Mouse (Mus musculus) left cerebral cortex, postnatal 10 days (tissue): ENCODE measurements at regions not wholly inside any gene's neighbourhood (a gene's known extent, or its start where the extent isn't known, plus 50 kb on each side); places are given as distances from the start of the nearest gene placed in this dataset.

Experiments used
- DNase-seq, 2 experiments: peaks; one replicate each; pipeline ENCODE4 v3.0.0; 2021 to 2022; ENCODE audit warnings: low spot score in 2 of 2, mixed read lengths in 1 of 2; ENCODE audit errors: extremely low spot score in 1 of 2
- intact Hi-C: fragments of 180-260 bp; cut with DNase I; formaldehyde crosslinking; loops from one replicate; pipeline ENCODE4 v1.15.1; 2025

DNA sequence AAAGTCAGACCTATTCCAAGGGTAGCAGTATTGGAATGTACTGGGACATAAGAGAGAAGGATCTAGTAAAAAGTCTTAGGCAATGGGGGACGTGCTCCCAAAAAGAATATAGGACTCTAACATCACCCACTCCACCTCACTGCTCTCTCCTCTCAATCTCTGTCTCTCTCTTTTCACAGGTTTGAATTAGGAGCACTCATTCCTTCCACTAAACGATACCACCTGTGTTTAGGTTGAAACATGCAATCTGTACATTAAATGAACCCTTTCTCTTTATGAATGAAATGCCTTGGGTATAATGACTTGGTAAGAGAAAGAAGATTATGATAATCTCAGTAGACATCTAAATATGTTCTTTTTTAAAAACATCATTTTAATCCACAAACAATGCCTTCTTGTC is 129.4 kb downstream of the Zpld1 start:
- no peak for DNase-seq

DNA sequence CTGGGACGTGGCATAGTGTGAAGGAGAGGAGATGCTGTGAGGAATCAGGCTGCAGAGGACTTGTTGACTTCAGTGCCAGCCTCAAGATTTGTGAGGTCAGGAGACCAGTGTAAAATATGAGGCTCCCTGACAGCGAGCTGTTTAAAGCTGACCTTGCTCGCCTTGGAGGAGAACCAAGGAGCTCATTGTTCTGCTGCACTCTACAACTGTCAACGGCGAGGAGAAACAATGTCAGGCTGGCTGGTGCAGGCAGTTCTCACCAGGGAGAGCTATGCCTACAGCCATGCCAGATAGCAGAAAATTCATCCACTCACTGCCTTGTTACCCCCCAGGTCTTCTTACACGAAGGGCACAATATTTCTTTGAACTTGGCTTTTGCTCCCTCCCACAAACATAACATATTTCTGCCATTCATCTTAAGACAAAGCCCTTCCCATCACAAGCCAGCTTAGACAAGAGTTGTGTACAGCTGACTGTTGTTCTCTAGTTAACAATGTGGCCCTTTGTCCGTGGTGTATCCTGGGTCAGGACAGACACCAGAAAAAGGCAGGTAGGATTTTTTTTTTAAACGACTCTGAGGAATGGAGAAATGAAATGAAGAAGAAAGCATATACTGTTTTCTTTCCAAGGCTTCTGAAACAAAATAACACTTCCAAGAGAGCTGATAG is 131.5 kb downstream of the Zpld1 start:
- no peak for DNase-seq
- intact Hi-C loops, result no loop called here

More for the DNA sequence above, 129.4 kb downstream of the Zpld1 start:
- intact Hi-C loops, result no loop called here

DNA sequence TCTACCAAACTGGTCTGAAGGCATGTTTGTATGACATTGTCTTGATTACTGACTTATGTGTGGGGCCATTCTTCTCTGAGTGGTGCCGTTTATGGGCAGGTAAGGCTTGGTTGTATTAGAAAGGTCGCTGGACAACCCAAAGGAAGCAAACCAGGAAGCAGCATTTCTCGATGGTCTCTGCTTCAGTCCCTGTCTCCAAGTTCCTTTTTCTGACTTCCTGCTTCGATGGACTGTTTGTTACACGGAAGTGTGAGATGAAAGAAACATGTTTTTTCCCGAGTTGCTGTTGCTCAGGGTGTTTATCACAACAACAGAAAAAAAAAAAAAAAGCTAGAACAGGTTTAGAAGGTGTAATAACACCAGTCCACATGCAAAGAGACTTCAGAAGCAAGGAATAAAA is 134.9 kb downstream of the Zpld1 start:
- DNase-seq, result no peak
- intact Hi-C loops, result no loop called here

DNA sequence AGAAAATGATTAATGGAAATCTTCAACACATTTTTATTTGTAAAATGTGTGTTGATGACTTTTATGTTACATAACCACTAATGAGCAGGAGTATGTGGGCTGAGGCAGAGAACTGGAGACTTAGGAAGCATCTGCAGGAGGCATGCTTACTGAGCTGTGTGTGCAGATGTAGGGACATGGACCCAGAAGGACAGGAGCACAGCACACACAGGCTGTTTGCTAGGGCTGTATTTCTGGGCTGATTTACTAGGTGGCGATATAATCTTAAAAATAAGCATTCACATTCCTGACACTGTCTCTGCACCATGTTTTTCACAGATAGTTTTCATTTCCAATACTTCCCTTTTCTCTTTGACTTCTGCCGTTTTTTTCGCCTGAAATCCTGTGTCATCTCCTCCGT is 146.1 kb downstream of the Zpld1 start:
- DNase-seq, result peak; percentile 14 to 47
- intact Hi-C loops, result loop anchor here (5.0 kb wide), 1 partner anchor 316 kb away; no protein-coding TSS in a partner anchor

DNA sequence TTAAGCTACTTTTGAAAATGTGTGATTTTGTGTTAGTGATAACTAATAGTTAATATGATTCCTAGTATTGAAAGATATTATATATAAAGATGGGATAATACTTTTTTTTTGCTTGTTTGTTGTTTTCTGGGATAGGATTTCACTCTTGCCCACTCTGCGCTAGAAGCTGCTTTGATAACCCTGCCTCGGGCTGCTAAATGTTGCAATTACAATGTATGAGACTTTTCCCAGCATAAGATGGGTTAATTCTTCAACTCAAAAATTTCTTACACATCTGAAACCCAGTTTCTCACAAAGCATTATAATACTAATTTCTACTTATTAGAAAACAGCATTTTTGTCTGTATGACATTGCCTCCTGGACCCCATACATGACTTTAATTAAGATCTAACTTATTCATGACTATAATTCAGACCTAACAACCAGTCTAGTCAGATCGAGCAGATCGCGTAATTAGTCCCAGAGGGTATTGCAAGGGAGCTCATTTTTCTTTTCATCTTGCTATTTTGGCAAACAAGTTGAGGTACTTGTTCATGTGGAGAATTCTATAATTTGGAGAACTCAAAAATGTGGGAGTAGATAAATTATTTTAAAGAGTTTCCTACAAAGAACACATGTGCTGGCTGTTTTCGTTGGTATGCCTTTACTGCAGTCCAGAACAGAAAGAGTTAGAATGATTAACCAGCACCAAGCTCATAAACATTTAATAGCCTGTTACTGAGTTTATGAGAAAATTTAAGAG is 155.2 kb downstream of the Zpld1 start:
- no peak for DNase-seq
- intact Hi-C loops, result no loop called here

DNA sequence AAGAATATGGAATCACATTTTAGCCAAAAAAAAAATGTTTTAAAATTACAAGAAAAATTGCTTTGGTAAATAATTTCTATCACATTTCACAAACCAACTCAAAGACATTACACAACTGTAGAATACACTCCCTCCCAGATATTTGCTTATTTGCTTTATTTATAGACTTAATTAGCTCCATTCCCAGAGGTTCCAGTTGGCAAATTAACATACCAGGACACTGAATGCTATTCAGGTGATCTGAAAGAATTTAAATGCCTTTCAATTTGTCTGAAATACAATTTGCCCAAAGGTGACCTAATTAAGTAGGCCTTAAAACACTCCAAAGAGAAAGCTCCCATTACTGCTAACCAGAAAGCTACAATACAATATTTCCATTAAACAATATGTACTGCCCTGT is 162.8 kb downstream of the Zpld1 start:
- intact Hi-C loops, result no loop called here
- DNase-seq, result no peak

DNA sequence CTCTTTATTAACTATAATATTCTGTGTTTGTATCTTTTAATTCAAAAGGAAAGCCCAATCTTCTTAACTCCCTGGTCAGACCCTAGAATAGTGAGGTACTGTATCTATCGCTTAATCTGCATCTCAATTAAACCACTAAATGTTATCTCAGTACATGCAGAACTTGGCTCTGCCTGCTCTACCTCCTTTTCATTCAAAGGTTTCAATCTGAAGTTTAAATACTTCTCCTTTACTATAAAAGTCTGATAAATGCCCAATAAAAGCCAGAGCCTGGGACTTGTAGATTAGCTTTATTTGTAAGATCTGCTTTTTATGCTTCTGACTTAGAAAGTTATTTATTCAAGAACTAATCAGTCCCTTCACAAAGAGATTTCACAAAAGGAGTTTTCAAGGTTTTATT is 200.1 kb downstream of the Zpld1 start:
- intact Hi-C loops, result no loop called here
- DNase-seq, result no peak

DNA sequence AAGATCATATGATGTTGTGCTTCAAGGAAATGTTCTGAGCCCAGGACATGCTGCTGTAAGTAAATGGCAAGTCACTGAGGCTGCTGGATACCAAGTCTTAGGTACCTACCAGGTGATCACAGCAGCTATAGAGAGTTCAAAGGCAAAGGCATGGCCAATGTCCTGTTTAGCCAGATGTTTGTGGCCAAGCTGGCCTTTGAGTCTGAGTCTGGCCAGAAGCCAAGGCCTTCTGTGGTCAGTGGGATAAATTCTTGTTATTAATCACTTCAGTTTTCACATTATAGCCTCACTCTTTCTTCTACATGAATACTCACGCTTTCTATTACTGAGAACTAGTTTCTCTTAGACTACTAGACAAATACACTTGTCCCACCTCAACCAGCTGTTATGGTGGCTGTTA is 210.3 kb downstream of the Zpld1 start:
- no peak for DNase-seq
- intact Hi-C loops, result no loop called here

DNA sequence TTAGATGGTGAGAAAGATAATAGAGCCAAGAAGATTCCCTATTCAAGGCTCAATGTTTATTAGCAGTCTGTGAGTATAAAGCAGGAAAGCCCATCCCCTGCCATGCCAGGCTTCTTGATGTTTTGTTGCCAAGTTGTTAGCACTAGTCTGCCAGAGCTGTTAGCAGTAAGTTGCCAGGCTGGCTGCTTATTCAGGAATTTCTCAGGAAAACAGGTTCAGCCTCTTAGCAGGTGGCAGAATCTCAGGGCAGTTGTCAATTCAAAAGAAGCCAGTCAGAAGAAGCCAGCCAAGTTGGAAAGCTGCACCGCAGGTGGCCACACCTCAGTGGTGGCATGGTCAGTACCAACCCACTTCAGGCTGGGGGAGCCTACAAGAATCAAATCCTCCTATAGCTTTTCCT is 221.6 kb downstream of the Zpld1 start:
- intact Hi-C loops, result no loop called here

DNA sequence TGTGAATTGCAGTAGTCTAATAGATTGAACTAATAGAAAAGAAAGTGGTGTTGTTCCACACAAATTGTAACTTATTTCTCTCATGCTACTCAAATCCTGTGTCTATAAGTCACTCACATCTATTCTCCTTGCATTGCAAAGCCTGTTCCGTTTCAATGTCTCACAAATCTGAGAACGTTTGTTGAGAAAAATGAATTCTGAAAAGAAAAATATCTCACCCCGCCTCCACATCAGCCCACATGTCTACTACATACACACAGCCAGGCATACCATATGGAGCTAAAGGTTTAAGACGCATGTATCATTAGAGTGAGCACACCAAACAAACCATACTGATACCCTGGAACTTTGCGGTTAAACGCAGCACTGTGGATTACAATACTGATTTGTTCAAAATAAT is 258.0 kb downstream of the Zpld1 start:
- DNase-seq, result no peak
- intact Hi-C loops, result no loop called here

More for the DNA sequence above, 221.6 kb downstream of the Zpld1 start:
- DNase-seq, result no peak

DNA sequence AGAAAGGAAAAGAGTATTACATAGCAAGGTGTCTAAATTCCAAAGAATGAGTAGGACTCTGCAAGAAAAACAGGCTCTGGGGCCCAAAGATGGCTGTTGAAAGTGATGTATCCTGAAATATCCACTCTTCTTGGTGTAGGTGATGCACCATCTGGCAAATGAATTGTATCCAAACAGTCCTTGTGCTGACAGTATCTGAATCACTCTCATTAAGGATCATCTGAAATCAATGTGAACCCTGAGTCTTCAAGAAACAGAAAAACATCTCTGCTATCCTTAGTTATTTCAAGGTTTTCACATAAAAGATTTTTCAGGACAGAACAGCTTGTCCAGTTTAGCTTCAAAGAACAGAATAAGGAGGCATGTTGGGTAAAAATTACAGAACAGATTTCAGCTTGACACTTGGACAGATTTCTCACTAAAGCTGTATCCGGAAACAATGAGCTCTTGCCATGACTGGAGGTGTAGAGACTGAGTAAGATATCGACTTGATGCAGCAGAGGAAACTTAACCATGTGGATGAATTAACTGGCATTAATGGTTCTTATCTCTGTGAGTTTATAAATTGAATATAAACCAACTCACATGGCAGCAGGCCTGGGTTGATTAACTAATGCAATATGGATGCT is 296.0 kb downstream of the Zpld1 start:
- intact Hi-C loops, result no loop called here
- DNase-seq, result no peak

DNA sequence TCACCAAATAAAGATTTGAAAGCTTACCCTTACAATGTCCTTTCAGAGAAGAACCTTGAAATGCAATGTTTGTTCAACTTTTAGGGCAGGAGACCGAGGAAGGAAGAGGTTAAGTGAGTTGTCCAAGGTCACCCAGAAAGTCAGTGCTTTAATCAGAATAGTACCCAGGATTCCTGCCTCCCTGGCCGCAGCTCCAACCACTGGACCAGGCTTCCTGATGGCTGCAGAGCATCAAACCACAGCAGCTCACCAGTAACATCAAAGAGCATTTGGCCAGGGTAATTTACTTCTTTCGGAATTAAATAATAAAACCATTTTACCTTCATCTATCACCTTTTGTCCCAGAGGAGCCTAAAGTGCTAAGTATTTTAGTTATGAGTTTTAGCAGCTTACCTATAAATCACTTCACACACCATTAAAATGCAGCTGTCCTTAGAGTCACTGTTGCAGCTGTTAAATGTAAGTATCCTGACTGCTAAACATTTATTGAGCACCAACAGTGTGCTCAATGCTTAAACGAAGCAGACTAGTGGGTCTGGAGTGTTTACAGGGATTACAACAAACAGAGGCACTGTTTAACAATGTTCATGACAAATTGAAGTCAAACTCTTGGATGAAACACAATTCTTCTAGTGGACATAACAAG is 306.1 kb downstream of the Zpld1 start:
- intact Hi-C loops, result no loop called here
- no peak for DNase-seq

DNA sequence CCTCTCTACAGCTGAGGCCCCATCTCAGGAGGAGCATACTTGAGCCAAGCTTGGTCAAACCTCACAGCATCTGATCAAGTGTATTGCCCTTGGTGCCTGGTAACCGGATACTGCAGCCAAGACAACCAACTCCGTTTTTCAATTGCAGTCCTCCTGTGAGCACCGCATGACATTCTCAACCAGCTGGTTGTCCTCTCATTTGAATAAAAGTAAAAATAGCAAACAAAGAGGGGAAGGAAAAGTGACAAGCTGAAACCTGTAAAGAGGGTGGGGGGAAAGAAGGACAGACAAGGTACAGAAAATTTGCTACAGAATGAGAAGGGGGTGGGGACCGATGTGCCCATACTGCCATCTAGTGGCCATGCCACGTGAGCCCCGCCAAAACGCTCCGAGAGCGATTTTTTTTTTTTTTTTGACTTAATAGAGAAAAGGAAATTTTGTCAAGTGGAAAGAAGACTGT is 314.0 kb downstream of the Zpld1 start:
- DNase-seq, result peak; percentile 62 to 64
- intact Hi-C loops, result loop anchor here (10.0 kb wide), 2 partner anchors 481 to 1279 kb away; no protein-coding TSS in a partner anchor

DNA sequence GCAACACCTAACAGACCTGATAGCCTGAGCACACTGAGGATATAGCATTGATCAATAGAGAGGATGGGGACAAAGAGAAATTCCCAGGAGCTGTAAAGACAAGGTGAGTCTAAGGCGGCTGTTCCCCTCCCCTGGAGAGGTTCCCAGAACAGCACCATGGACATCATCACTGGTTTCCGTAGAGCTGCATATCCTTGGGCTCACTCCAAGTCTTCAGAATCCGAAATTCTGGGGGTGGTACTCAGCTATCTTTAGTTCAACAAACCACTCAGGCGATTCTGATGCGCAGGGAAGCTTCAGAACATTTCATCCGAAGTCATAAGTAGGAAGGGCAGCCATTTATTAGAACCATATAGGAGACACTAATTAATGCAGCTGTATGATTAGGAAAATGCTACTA is 327.4 kb downstream of the Zpld1 start:
- DNase-seq, result peak; percentile 18 to 56
- intact Hi-C loops, result no loop called here

DNA sequence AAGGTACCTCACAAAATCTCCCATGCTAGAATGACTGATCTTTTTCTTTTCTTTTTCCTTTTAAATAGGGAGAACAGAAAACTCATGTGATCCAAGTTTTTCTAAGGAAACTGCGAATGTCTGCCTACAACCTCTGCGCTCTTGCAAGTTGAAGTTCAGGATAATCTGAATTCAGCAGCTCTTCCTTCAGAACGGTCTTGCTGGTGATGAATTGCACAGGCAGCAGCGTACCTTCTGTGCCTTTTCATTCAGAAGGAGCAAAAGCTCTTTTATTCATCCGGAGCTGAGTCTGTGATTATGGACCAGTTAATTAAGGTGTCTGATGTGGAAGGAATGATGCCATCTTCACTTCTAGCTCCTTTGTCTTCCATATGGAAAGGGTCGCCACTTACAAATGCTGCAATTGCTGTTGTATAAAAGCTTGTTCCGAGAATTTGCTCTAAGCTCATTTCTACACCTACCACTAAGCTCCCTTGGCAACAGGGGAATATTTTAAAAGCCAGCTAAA is 353.9 kb downstream of the Zpld1 start:
- intact Hi-C loops, result no loop called here

DNA sequence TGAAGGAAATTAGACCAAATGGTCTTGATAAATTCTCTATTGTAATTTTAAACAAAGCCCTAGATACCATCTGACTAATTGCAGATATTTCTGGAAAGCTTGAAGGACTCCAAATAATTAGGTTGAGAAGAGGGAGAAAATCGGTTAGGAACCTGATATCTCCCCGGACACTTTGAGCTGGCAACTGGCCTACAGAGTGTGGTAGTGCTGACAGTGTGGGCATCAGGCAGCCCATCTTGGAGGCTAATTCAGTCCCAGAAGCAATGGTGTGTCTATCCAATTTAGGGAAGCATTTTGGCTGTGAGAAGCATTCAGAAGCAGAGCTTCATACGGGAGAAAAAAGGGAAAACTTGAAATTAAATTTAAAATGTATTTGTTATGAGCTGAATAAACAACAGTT is 369.5 kb downstream of the Zpld1 start:
- no peak for DNase-seq
- intact Hi-C loops, result no loop called here

More for the DNA sequence above, 353.9 kb downstream of the Zpld1 start:
- no peak for DNase-seq

DNA sequence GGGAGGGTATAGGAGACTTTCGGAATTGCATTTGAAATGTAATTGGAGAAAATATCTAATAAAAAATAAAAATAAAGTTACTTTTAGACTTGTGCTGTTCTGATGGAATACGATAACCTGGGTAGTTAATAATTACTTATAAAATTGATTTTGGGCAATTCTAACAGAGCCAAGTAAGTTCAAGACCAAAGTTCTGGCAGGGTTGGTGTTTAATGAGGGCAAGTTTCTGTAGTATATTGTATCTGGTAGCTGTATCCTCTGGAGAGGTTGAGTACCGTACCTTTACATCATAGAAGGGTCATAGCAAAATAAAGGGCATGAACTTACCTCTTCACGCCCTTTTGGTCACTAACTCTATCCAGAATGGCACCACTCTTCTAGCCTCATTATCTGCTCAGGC is 394.9 kb downstream of the Zpld1 start:
- DNase-seq, result no peak
- intact Hi-C loops, result no loop called here

DNA sequence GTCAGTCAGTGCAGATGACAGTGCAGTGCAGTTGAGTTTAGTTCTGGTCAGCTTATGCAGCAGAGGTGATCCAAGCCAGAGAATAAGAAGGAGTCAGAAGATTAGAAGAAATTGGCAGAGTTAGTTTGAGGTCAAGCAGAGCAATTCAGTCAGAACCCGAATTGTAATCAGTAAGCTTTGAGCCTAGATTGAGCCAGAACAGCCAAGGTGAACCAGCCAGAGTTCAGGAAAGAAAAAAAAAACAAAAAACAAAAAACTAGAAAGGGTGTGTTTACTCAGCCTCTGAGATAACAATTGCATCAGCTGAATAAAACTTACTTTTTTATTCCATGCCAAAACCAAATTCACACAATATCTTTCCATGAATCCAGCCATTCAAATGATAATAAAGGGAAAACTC is 396.3 kb downstream of the Zpld1 start:
- intact Hi-C loops, result no loop called here
- DNase-seq, result no peak

DNA sequence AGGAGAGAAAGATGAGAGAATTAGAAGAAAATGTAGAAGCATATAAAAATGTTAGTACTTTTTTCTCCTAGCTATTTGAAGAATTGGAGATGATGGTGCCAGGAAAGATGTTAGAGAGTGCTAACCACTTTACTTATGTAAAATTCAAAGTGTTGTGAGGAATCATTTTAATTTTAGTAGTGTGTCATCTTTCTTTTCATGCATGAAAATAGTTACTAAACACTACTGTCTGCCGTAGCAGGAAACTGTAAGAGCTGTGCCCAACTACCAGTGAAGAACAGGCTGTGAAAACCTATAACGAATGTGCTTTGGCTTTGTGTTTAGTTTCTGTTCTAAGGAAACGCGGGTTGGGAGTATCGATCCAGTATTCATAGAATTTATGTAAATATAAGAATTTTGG is 403.1 kb downstream of the Zpld1 start:
- DNase-seq, result no peak
- intact Hi-C loops, result no loop called here
